Mouse (Mus musculus): ENCODE results near the gene Pik3ap1. TPM values are rescaled to one million over a fixed set of nuclear protein-coding genes. Genes with fewer than 3 reads are reported as not detected.
A peak's percentile ranks its signal among the peaks of the same experiment; 100 is the strongest.

Pik3ap1 gene
- polyA plus RNA-seq, 1 experiment from 2014 or later: 5.3 TPM

DNA sequence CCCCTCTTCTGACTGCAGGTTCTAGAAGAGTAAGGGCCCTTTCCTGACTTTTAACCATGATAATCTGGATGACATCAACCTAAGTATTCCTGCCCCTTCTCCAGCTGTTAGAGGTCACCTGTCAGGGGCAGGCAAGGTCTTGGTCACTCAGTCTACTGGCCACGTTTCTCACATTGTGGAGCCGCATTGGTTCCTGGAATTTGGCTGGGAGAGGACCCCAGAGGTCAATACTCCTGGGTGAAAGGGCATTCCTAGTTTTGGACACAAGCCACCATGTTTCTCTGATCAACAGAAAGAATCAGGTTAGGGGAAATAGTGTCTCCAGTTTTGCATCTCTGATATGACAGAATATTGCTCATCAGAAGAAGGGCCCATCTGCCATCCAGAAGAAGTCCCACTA lies 2.4 kb upstream of the Pik3ap1 start:
- Histone ChIP-seq H3K27ac (no peak overlapping the region), H3K4me2 (no peak overlapping the region), H3K9ac (no peak overlapping the region), H3K4me3 (replicated peaks) (no peak overlapping the region), H3K4me1 (replicated peaks) (peaks cover 22% of the 10 kb centered on the region), H3K27me3 (peaks cover 21% of the 10 kb centered on the region), H3K36me3 (no peaks in the 10 kb centered on the region), H3K9me3 (replicated peaks) (no peaks in the 10 kb centered on the region)
- DNase-seq: no peak
- WGBS (ENCODE audit: insufficient replicate concordance): 47% methylated on average over 2 of the region's 2 CpGs
- no peak for ATAC-seq (ENCODE audit: low read depth)

DNA sequence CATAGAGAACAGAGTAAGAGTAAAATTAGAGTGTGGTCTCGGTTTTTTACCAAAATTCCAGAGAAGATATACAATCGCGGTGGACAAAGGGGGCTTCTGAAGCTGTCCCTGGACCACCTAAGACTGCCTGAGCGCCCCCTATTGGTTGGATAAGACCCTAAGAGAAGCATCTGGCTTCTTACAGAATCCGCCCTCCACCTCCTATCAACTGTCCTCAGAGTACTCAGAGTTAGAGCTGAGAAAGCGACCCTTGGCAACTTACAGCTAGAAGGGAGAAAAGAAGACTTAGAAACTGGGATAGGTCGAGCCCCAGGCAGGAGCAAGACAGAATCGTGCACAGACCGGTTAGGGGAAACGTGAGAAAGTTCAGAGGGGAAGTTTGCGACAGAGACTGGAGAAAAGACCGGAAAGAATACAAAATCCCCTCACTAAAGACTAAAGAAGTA lies 473 bp downstream of the Pik3ap1 start:
- Histone ChIP-seq H3K4me1 (replicated peaks) (peaks cover 31% of the 10 kb centered on the region), H3K36me3 (no peaks in the 10 kb centered on the region), H3K27me3 (peaks cover 21% of the 10 kb centered on the region), H3K9ac (peak overlapping the region; percentile 68), H3K4me3 (replicated peaks) (peak overlapping the region; percentile 58), H3K4me2 (peak overlapping the region; percentile 74), H3K27ac (no peak overlapping the region), H3K9me3 (replicated peaks) (no peaks in the 10 kb centered on the region)
- DNase-seq (no peak), ATAC-seq (ENCODE audit: low read depth) (no peak)
- WGBS (ENCODE audit: insufficient replicate concordance): 4% methylated on average over 12 of the region's 12 CpGs

DNA sequence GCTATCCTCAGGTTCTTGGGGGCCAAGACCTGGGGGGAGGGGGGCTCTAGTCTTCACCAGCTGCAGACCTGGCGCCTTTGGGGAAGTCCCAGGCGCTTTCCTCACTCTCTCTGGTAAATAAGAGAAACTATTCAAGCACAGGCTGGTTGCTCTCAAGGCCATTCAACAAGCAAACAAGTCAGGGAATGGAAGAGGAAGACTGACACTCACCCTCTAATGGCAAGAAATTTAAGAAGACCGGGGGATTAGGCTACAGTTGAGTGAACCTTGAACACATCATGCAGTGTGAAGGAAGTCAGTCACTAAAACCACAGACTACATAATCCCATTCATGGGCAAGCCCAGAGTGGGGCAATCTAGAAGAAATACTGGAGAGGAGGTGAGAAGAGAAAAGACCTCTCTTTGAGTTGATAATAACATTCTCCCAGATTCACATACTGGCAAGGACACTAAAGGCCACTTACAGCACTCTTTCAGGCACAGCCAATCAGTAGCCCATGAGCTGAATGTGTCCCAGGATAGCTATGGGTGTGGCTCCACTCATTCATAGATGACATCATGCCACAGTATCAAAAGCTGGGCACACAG lies 2.4 kb downstream of the Pik3ap1 start:
- H3K4me3 ChIP-seq (replicated peaks): no peak overlapping the region
- peaks cover 31% of the 10 kb centered on the region for H3K4me1 ChIP-seq (replicated peaks)
- peaks cover 21% of the 10 kb centered on the region for H3K27me3 ChIP-seq
- no peaks in the 10 kb centered on the region for H3K9me3 ChIP-seq (replicated peaks)
- no peaks in the 10 kb centered on the region for H3K36me3 ChIP-seq
- H3K9ac ChIP-seq: no peak overlapping the region
- H3K27ac ChIP-seq: peak overlapping the region; percentile 55
- WGBS (ENCODE audit: insufficient replicate concordance): 36% methylated on average over 3 of the region's 3 CpGs
- ATAC-seq (ENCODE audit: low read depth): no peak
- no peak overlapping the region for H3K4me2 ChIP-seq
- DNase-seq: no peak

DNA sequence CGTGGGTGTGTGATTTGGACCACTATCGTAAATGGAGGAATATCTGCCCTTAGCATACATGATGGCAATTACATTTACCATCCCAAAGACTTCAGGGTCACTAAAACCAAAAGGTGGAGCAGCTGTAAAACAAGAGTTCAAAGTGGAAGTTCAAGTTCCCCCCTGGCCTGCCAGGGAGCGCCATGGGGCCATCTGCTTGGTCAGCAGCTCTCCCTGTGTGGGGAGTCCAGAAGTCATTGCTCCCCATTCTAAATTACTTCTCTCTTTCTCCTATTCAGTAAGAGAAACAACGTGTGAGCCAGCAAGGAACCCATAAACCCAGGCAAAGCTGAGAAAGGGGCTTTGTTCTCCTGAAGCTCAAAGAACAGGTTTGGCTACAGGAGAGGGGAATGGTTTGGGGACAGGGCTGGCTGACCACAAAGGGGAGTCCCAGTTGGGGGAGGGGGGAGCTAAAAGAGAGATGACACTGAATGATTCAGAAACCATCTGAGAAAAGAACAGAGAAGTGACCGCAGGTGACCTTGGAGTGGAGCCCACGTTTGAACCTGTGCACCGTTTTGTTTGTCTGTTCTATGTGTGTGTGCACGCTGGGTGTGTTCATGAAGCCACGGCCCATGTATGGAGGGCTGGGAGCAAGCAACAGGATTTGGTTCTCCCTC lies 3.2 kb downstream of the Pik3ap1 start:
- Histone ChIP-seq H3K27ac (peak overlapping the region; percentile 55), H3K36me3 (no peaks in the 10 kb centered on the region), H3K9ac (no peak overlapping the region), H3K4me2 (no peak overlapping the region), H3K4me1 (replicated peaks) (peaks cover 29% of the 10 kb centered on the region), H3K9me3 (replicated peaks) (no peaks in the 10 kb centered on the region), H3K4me3 (replicated peaks) (no peak overlapping the region), H3K27me3 (peaks cover 21% of the 10 kb centered on the region)
- no peak for ATAC-seq (ENCODE audit: low read depth)
- WGBS (ENCODE audit: insufficient replicate concordance): 53% methylated on average over 9 of the region's 9 CpGs
- DNase-seq: no peak

DNA sequence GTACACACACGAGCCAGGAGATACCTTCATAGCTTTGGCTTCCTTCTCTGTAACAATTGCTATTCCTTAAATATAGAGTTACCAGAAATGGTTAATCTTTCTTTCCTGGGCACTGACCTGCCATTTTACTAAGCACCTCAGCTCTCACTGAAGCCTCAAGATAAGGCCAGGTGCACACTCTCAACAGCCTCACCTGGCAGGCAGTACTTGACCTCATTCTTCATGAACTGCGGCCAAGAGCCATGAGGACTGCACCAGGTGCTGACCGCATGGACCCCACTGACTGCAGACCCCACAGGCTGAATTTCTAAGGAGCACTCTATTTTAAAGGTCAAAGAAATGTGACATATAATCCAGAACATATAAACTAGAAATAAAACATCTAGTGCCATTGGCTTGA lies 5.7 kb downstream of the Pik3ap1 start:
- Histone ChIP-seq H3K9ac (no peak overlapping the region), H3K9me3 (replicated peaks) (no peaks in the 10 kb centered on the region), H3K4me2 (no peak overlapping the region), H3K4me1 (replicated peaks) (peaks cover 15% of the 10 kb centered on the region), H3K27me3 (peaks cover 4% of the 10 kb centered on the region; the same call in 1 of the 2 replicates), H3K27ac (no peak overlapping the region), H3K4me3 (replicated peaks) (no peak overlapping the region), H3K36me3 (no peaks in the 10 kb centered on the region)
- DNase-seq (no peak), ATAC-seq (ENCODE audit: low read depth) (no peak)
- WGBS (ENCODE audit: insufficient replicate concordance): 71% methylated on average over 3 of the region's 3 CpGs

DNA sequence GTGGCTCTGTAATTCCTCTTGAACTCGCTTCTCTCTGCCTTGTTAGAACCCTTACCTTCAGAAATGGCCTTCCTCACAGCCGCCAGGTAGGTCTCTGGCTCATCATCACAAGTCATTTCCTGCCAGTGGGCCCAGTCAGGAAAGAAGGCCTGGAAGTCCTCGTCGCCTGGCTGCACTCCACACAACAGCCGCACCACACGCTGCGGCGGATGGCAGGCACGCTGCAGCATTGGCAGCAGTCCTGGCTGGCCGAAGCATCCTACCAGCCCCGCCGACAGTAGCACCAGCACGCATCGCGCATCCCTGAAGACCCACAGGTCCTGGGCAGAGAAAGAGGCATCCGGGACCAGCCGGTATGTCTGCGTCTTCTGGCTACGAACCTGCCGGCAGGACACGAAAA lies 9.1 kb downstream of the Pik3ap1 start:
- Histone ChIP-seq H3K36me3 (no peaks in the 10 kb centered on the region), H3K27ac (no peak overlapping the region), H3K9ac (no peak overlapping the region), H3K4me3 (replicated peaks) (no peak overlapping the region), H3K27me3 (no peaks in the 10 kb centered on the region), H3K4me2 (no peak overlapping the region), H3K9me3 (replicated peaks) (no peaks in the 10 kb centered on the region), H3K4me1 (replicated peaks) (no peaks in the 10 kb centered on the region)
- WGBS (ENCODE audit: insufficient replicate concordance): 77% methylated on average over 21 of the region's 21 CpGs
- no peak for ATAC-seq (ENCODE audit: low read depth)
- no peak for DNase-seq

DNA sequence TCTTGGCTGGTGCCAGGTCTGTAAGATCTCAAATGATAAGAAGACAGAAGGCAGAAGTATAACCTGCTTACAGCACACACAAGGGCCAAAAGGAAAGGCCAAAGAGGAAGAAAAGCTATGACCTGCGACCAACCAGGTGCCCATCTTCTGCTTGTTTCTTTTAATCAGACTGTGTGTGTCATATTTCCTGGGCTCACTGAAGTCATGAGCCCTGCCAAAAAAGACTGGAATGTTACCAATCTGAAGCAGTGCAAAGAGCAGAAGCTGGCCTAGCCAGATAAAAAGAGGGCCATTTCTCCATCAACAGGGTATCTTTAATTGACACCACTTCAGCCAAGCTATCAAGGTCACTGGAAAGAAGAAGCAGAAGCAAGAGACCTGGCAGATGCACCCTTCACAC lies 9.8 kb downstream of the Pik3ap1 start:
- H3K4me3 ChIP-seq (replicated peaks): no peak overlapping the region
- H3K27ac ChIP-seq: no peak overlapping the region
- H3K9ac ChIP-seq: no peak overlapping the region
- no peaks in the 10 kb centered on the region for H3K9me3 ChIP-seq (replicated peaks)
- 0 out of 2 replicates have a peak, but pooled peaks cover 5% of the 10 kb centered on the region for H3K4me1 ChIP-seq (replicated peaks)
- no peaks in the 10 kb centered on the region for H3K36me3 ChIP-seq
- WGBS (ENCODE audit: insufficient replicate concordance): 65% methylated on average over 1 of the region's 1 CpGs
- ATAC-seq (ENCODE audit: low read depth) (no peak), DNase-seq (no peak)
- no peak overlapping the region for H3K4me2 ChIP-seq
- no peaks in the 10 kb centered on the region for H3K27me3 ChIP-seq

DNA sequence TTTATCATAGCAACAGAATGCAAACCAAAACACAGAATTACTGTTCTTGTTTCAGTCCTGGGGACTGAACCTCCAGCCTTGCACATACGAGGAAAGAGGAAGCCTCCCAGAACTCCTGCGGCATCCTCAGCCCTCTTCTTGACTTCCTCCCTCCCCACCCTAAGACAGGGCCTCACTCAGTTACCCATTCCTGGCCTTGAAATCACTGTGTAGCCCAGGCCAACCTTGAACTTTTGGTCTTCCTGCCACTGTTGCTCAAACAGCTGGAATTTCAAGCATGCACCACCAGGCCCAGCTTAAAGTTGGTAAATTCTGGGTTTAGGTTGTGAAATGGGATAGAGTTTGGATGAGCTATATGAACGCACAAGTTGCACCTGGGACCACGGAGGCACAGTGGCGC lies 10.2 kb downstream of the Pik3ap1 start:
- Histone ChIP-seq H3K36me3 (no peaks in the 10 kb centered on the region), H3K9ac (no peak overlapping the region), H3K4me2 (no peak overlapping the region), H3K27ac (no peak overlapping the region), H3K27me3 (no peaks in the 10 kb centered on the region), H3K4me3 (replicated peaks) (no peak overlapping the region), H3K4me1 (replicated peaks) (0 out of 2 replicates have a peak, but pooled peaks cover 7% of the 10 kb centered on the region), H3K9me3 (replicated peaks) (no peaks in the 10 kb centered on the region)
- WGBS (ENCODE audit: insufficient replicate concordance): 63% methylated on average over 5 of the region's 5 CpGs
- no peak for DNase-seq
- ATAC-seq (ENCODE audit: low read depth): no peak

DNA sequence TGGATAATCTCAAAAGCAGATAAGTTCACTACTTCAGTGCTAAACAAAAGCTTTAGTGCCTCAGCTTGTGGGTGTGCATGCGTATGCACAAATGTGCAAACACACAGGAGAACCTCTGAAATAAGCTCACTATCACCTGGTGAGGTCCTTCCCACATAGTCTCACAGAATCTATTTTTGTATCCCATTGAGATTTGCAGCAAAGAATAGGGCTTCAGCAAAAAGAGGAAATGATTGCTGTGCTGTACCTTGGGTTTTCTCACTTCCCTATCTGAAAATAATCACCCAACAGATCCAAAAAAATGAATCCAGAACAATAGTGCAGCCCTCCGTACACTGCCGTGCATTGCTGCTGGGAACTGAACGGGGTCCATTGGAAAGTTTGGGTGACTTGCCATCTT lies 12.6 kb downstream of the Pik3ap1 start:
- no peak overlapping the region for H3K4me3 ChIP-seq (replicated peaks)
- ATAC-seq (ENCODE audit: low read depth) (no peak), DNase-seq (no peak)
- H3K9ac ChIP-seq: no peak overlapping the region
- WGBS (ENCODE audit: insufficient replicate concordance): 32% methylated on average over 4 of the region's 4 CpGs
- no peaks in the 10 kb centered on the region for H3K9me3 ChIP-seq (replicated peaks)
- H3K4me2 ChIP-seq: no peak overlapping the region
- H3K27me3 ChIP-seq: no peaks in the 10 kb centered on the region
- no peak overlapping the region for H3K27ac ChIP-seq
- 0 out of 2 replicates have a peak, but pooled peaks cover 12% of the 10 kb centered on the region for H3K4me1 ChIP-seq (replicated peaks)
- no peaks in the 10 kb centered on the region for H3K36me3 ChIP-seq

DNA sequence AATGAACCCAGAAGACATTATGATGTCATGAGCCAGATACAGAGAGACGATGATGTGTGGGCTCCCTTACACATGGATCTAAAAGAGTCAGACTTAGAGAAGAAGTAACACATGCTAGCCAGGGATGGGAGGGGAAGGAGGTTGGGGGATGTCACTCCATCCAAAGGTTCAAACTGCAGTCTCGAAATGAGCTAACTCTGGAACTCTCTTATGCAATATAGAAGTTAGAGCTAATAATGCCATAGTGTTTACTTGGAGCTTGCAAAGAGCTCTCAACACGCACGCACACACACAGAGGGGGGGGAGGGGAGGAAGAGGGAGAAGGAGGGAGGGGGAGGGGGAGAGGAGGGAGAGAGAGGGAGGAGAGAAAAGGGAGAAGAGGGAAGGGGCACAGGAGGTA lies 13.5 kb downstream of the Pik3ap1 start:
- H3K27ac ChIP-seq: no peak overlapping the region
- DNase-seq (no peak), ATAC-seq (ENCODE audit: low read depth) (no peak)
- no peak overlapping the region for H3K9ac ChIP-seq
- H3K4me2 ChIP-seq: no peak overlapping the region
- no peaks in the 10 kb centered on the region for H3K9me3 ChIP-seq (replicated peaks)
- H3K4me1 ChIP-seq (replicated peaks): 0 out of 2 replicates have a peak, but pooled peaks cover 12% of the 10 kb centered on the region
- H3K36me3 ChIP-seq: no peaks in the 10 kb centered on the region
- 52% methylated on average over 4 of the region's 4 CpGs for WGBS (ENCODE audit: insufficient replicate concordance)
- H3K4me3 ChIP-seq (replicated peaks): no peak overlapping the region
- no peaks in the 10 kb centered on the region for H3K27me3 ChIP-seq

DNA sequence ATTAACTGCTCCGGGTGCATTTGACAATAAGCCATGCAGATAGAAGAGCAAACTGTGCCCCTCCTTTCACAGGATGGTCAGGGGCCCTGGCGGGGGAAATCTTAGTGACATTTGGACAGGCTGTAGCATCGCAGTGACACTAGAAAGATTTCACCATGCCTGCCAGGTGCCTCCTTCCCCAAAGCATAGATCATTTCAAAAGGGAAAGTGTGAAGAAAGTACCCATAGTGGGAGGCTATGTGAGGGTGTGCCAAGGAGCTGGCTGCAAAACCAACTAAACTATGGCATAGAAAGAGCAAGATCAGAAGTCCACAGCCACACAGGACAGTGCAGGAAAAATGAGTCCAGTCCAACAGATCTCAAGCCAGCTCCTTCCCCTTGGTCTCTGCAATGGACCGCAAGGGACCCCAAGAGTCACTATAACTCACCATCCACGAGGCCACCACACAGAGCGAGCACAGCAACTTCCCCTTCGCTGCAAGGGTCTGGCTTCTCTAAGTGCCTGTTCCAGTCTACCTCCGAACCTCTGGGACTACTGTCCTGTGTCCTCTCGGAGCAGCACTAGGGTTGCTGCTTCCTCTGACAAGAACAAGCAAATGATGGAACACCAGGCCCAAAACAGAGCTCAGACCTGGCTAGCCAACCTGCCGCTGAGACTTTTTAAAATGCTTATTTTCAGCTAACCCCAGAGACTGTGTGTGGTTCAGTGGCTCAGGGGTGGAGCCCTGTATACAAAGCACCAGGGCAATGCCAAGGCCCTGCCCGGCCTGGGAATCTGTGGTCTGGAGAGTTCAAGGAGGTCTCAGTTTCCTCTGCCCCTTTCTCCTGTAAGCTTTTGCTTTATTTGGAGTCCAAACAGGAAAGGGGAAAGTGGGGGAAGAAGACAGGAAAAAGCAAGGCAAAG lies 15.1 kb downstream of the Pik3ap1 start:
- 33% methylated on average over 11 of the region's 11 CpGs for WGBS (ENCODE audit: insufficient replicate concordance)
- no peak for ATAC-seq (ENCODE audit: low read depth)

More for the DNA sequence above, 15.1 kb downstream of the Pik3ap1 start:
- H3K9ac ChIP-seq: no peak overlapping the region
- H3K4me3 ChIP-seq (replicated peaks): no peak overlapping the region
- no peak for DNase-seq
- H3K9me3 ChIP-seq (replicated peaks): no peaks in the 10 kb centered on the region
- H3K27ac ChIP-seq: no peak overlapping the region
- no peaks in the 10 kb centered on the region for H3K27me3 ChIP-seq
- H3K4me2 ChIP-seq: no peak overlapping the region
- H3K4me1 ChIP-seq (replicated peaks): 0 out of 2 replicates have a peak, but pooled peaks cover 12% of the 10 kb centered on the region
- H3K36me3 ChIP-seq: no peaks in the 10 kb centered on the region
